ENCODE assay signal across 9 mouse cellular contexts in genomic region chr6:115697739-115698558, GRCm38 (mm10). TPM values are rescaled to one million over a fixed set of nuclear protein-coding genes. Genes with fewer than 3 reads are reported as not detected.
DNase-seq lines count a peak whose midpoint lies in the region; TF ChIP-seq lines count a peak whose summit lies in the region.
"Had no signal": no experiment of that assay in that cellular context is flagged by ENCODE, and none has a peak within 500 bp of the region (broad histone marks: within the 10 kb centered on the region; RNA-seq: fewer than 3 reads in every experiment).

No protein-coding gene starts in this region.

- peaks cover 11% of the 10 kb centered on the region; the same call in 1 of the 2 replicates for H3K4me1 ChIP-seq in spleen, adult 2 months (ENCODE audit: control insufficient read depth, insufficient read depth, insufficient read length)

- peak; percentile 40 for DNase-seq in adrenal gland, adult 2 months
- no peak for DNase-seq in adrenal gland, postnatal 25 days
- DNase-seq in spleen, adult 2 months (ENCODE audit: low read depth in 1 of 2, low spot score in 2 of 2) = peak in 1 of 2 experiments; percentile 31
- DNase-seq in spleen, adult 12 weeks (ENCODE audit: low spot score) = no peak
- DNase-seq in lung, adult 18-20 months = peak; percentile 67 to 77
- DNase-seq in cerebellum, postnatal 36 days = no peak
- DNase-seq in cerebellum, postnatal 25 days = no peak
- DNase-seq in thymus, postnatal 4 days = no peak

- no peak overlapping the region for H3K4me3 ChIP-seq in spleen, adult 2 months (ENCODE audit: extremely low read depth, insufficient read depth, insufficient read length)
- H3K4me3 ChIP-seq: limb, embryonic 13.5 days had no signal

- TF ChIP-seq POLR2A in spleen, adult 2 months (IDR thresholded peaks at IDR 0.05; ENCODE audit: low read depth, low read length) = no peak

- no peak for TF ChIP-seq CTCF in spleen, adult 2 months (IDR thresholded peaks at IDR 0.05; ENCODE audit: extremely low read depth, insufficient read depth, insufficient read length, insufficient replicate concordance)

- no peaks in the 10 kb centered on the region for H3K36me3 ChIP-seq in spleen, adult 2 months (ENCODE audit: control insufficient read depth, insufficient read depth, low read length)
- H3K36me3 ChIP-seq: limb, embryonic 13.5 days had no signal

- no peaks in the 10 kb centered on the region for H3K27me3 ChIP-seq in spleen, adult 2 months (ENCODE audit: control insufficient read depth, insufficient read depth, low read length)
- H3K27me3 ChIP-seq: limb, embryonic 13.5 days had no signal

- 62% methylated on average over 17 of the region's 17 CpGs for WGBS in spleen, adult 2 months

- H3K27ac ChIP-seq in spleen, adult 2 months (ENCODE audit: insufficient read depth, low read length) = peak overlapping the region; percentile 1; the same call in 1 of the 2 replicates
- H3K27ac ChIP-seq: limb, embryonic 13.5 days had no signal

RNA-seq across cellular contexts. Expression of gene Raf1, which starts 21.5 kb away (rescaled TPM):
- 100 to 1,000 TPM in 1 of 2 experiments, 10 to 100 TPM in 1; 91.7 to 101 TPM for total RNA-seq in adrenal gland, adult 2 months (2021)
- 87.5 and 133 TPM in 2 replicates for polyA plus RNA-seq in adrenal gland, adult 2 months (2012; rRNA removed)
- total RNA-seq in adrenal gland, postnatal 25 days (2021) = 115 and 155 TPM in 2 replicates
- 92.7 and 95.3 TPM in 2 replicates for polyA plus RNA-seq in spleen, adult 2 months (2012; rRNA removed)

Comparison
In these comparisons a context has a peak if more than half of its experiments do, and no peak if none do; other contexts are left out.
1. DNase-seq: peak in adrenal gland, adult 2 months (single experiment) and lung, adult 18-20 months (2 of 2); none in adrenal gland, postnatal 25 days (single experiment), spleen, adult 12 weeks (single experiment), cerebellum, postnatal 36 days (0 of 2), cerebellum, postnatal 25 days (0 of 2) and thymus, postnatal 4 days (single experiment).